Mouse (Mus musculus) small intestine, adult 2 months (tissue): Measurements from ENCODE around the gene Adk.

Experiments
- CTCF ChIP-seq: fragments of 200-500 bp; IDR thresholded peaks from 2 replicates; pipeline ENCODE4 v1.5.1; 2012; ENCODE audit warnings: low read depth, mild to moderate bottlenecking, control low read depth, inconsistent platforms, low read length, moderate library complexity, mixed read lengths; ENCODE audit not compliant: insufficient replicate concordance, insufficient read length; ENCODE audit errors: extremely low read depth
- POLR2A ChIP-seq: fragments of 200-500 bp; IDR thresholded peaks from 2 replicates; pipeline ENCODE4 v1.6.1; 2012; ENCODE audit warnings: low read depth, mild to moderate bottlenecking, control low read depth, inconsistent platforms, low read length, moderate library complexity

- TF ChIP-seq POLR2A (no peak), CTCF (no peak)
Observed at GRCm38 (mm10) chr14:21166114-21166513, 113.7 kb downstream of the Adk start.
